Mouse (Mus musculus): ENCODE data around the gene 6430571L13Rik.

The 6430571L13Rik gene

GRCm38 (mm10) chr9:107386722-107387121, 46.3 kb downstream of the 6430571L13Rik start:
- DNase-seq (ENCODE audit: low spot score): no peak

DNA sequence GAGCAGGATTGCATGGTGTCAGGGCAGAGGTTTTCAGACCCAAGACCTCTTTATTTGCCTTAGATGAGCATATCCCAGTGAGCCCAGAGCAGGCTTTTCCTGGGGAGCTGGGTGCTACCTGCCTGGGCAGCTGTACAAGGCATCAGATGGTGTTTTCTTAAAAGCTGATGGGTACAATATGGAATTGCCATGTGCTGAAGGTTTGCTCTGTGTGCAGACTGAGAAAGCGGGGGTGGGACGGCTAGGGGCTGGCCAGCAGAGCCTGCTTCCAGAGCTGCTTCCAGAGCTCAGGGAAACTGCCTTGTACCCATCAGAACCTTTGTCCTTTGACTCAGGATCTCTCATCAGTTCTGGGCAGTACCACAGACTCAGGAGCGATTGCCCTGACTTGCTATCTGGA, 47.3 kb downstream of the 6430571L13Rik start:
- no peak for DNase-seq (ENCODE audit: low spot score)

- DNase-seq (ENCODE audit: low spot score): no peak
Observed at GRCm38 (mm10) chr9:107388263-107388662, 47.9 kb downstream of the 6430571L13Rik start.

GRCm38 (mm10) chr9:107396397-107396796, 56.0 kb downstream of the 6430571L13Rik start:
- DNase-seq (ENCODE audit: low spot score): no peak

- DNase-seq (ENCODE audit: low spot score): no peak
Observed at GRCm38 (mm10) chr9:107398968-107399367, 58.6 kb downstream of the 6430571L13Rik start.

DNA sequence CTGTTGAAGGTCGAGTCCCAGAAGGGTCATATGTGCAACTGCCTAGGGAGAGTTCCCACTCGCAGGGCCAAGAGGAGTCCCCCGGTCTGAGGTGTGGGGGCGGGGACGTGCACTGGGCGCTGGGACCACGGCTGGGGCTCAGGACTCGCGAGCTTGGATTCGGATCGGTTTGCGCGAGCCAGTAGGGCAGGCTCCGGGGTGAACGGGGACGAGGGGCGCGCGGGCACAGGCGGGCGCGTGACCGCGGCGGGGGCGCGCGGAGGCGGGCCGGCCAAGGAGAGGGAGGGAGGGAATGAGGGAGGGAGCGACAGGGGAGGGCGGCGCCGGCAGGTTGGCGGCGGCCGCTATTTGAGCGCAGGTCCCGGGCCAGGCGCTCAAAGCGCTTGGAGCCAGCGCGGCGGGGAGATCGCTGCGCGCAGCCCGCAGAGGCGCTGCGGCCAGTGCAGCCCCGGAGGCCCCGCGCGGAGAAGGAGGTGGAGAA, 59.1 kb downstream of the 6430571L13Rik start, which contains the start of gene Cacna2d2:
TSS of gene Cacna2d2 (plus strand) at position 122 of the 481 bp plus-strand sequence.
- DNase-seq (ENCODE audit: low spot score): peak; percentile 22

- DNase-seq (ENCODE audit: low spot score): no peak
Observed at GRCm38 (mm10) chr9:107400060-107400511, 59.7 kb downstream of the 6430571L13Rik start.

- DNase-seq (ENCODE audit: low spot score): no peak
Observed at GRCm38 (mm10) chr9:107400666-107401285, 60.4 kb downstream of the 6430571L13Rik start.
